Mouse (Mus musculus) stomach, postnatal 0 days (tissue): Measurements from ENCODE around the gene Mn1. TPM values are rescaled to one million over a fixed set of nuclear protein-coding genes. Genes with fewer than 3 reads are reported as not detected.

Experiments used
- ATAC-seq: fragments of 200-750 bp; cut with Nextera tagmentation; 2 replicates; pipeline ENCODE4 v1.8.0; 2017; ENCODE audit not compliant: low FRiP score, low TSS enrichment
- DNase-seq: peaks from one replicate; pipeline ENCODE4 v3.0.0-alpha.2; 2016; ENCODE audit warnings: low spot score
- H3K27ac ChIP-seq: fragments of 300-500 bp; sonication (generic); replicated peaks from 2 replicates; pipeline ENCODE4 v1.5.1; 2014; ENCODE audit warnings: mild to moderate bottlenecking, control low read depth
- H3K27me3 ChIP-seq: fragments of 300-500 bp; sonication (generic); 2 replicates; pipeline ENCODE4 v1.6.1; 2014; ENCODE audit warnings: low read length; ENCODE audit not compliant: control insufficient read depth, insufficient read depth
- H3K36me3 ChIP-seq: fragments of 300-500 bp; sonication (generic); 2 replicates; pipeline ENCODE4 v1.6.1; 2014; ENCODE audit warnings: low read length, mixed read lengths; ENCODE audit not compliant: control insufficient read depth, insufficient read depth
- H3K4me1 ChIP-seq: fragments of 300-500 bp; sonication (generic); replicated peaks from 2 replicates; pipeline ENCODE4 v1.6.1; 2014; ENCODE audit warnings: antibody characterized with exemption; ENCODE audit not compliant: control insufficient read depth, insufficient read depth
- H3K4me2 ChIP-seq: fragments of 300-500 bp; sonication (generic); replicated peaks from 2 replicates; pipeline ENCODE4 v1.6.1; 2014; ENCODE audit warnings: low read depth, mild to moderate bottlenecking, control low read depth, moderate library complexity
- H3K4me3 ChIP-seq: fragments of 300-500 bp; sonication (generic); 2 replicates; pipeline ENCODE4 v1.5.1; 2014; ENCODE audit warnings: low read depth, low read length, control low read depth
- H3K9ac ChIP-seq: fragments of 300-500 bp; sonication (generic); 2 replicates; pipeline ENCODE4 v1.6.1; 2014; ENCODE audit warnings: mild to moderate bottlenecking, low read length, control low read depth, mixed read lengths
- H3K9me3 ChIP-seq: fragments of 300-500 bp; sonication (generic); 2 replicates; pipeline ENCODE4 v1.6.1; 2016; ENCODE audit warnings: low read length; ENCODE audit not compliant: control insufficient read depth
- CTCF ChIP-seq: IDR thresholded peaks from 2 replicates; pipeline ENCODE4 v1.5.1; 2016; ENCODE audit warnings: antibody characterized with exemption, low read depth, mild to moderate bottlenecking, moderate library complexity
- EP300 ChIP-seq: optimal IDR thresholded peaks from 2 replicates; pipeline ENCODE3; 2016; ENCODE audit warnings: antibody characterized with exemption
- WGBS: fragments of 180-500 bp; shearing (Covaris S2); extraction: QIAGEN DNeasy Blood & Tissue Kit; methylation state at CpG from one replicate; pipeline ENCODE4 v1.1.7; 2014; 5-methylcytosine and 5-hydroxymethylcytosine counted together
- polyA plus RNA-seq: library from polyadenylated mRNA; unstranded; fragments of >200 nt; fragmentation: Nextera tagmentation; extraction: Ambion mirVana; gene quantifications from 2 replicates; pipeline ENCODE4 v1.2.1, GENCODE M21; 2015

Mn1 gene
- polyA plus RNA-seq, 1 experiment from 2014 or later: 5.6 TPM

DNA sequence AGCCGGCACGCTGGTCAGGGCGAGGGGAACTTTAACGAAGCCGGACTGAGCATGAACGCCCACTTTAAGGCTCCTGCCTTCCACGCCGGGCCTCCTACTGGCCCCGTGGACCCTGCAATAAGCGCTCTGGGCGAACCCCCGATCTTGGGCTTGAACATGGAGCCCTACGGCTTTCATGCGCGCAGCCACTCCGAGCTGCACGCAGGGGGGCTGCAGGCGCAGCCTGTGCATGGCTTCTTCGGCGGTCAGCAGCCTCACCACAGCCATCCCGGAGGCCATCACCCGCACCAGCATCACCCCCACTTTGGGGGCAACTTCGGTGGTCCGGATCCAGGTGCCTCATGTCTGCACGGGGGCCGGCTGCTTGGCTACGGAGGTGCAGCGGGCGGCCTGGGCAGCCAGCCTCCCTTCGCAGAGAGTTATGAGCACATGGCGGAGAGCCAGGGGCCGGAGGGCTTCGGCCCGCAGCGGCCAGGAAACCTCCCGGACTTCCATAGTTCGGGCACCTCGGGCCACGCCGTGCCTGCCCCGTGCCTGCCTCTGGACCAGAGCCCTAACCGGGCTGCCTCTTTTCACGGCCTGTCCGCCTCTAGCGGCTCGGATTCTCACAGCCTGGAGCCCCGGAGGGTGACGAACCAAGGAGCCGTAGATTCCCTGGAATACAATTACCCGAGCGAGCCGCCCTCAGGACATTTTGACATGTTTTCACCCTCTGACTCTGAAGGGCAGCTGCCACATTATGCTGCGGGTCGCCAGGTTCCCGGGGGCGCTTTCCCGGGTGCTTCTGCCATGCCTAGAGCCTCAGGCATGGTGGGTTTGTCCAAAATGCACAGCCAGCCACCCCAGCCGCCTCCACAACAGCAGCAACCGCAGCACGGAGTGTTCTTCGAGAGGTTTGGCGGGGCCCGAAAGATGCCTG, 1.3 kb downstream of the Mn1 start:
- Histone ChIP-seq H3K4me3 (peak overlapping the region; percentile 80), H3K9ac (peak overlapping the region; percentile 82), H3K36me3 (no peaks in the 10 kb centered on the region), H3K4me2 (peak overlapping the region; percentile 94), H3K4me1 (peaks cover 11% of the 10 kb centered on the region), H3K27me3 (peaks cover 7% of the 10 kb centered on the region; the same call in 1 of the 2 replicates), H3K9me3 (no peaks in the 10 kb centered on the region), H3K27ac (0 out of 2 replicates have a peak overlapping the region, but pooled peaks have one; percentile 13)
- ATAC-seq (no peak), DNase-seq (no peak)
- TF ChIP-seq CTCF: no peak
- TF ChIP-seq EP300: no peak
- 9% methylated on average over 56 of the region's 63 CpGs for WGBS

DNA sequence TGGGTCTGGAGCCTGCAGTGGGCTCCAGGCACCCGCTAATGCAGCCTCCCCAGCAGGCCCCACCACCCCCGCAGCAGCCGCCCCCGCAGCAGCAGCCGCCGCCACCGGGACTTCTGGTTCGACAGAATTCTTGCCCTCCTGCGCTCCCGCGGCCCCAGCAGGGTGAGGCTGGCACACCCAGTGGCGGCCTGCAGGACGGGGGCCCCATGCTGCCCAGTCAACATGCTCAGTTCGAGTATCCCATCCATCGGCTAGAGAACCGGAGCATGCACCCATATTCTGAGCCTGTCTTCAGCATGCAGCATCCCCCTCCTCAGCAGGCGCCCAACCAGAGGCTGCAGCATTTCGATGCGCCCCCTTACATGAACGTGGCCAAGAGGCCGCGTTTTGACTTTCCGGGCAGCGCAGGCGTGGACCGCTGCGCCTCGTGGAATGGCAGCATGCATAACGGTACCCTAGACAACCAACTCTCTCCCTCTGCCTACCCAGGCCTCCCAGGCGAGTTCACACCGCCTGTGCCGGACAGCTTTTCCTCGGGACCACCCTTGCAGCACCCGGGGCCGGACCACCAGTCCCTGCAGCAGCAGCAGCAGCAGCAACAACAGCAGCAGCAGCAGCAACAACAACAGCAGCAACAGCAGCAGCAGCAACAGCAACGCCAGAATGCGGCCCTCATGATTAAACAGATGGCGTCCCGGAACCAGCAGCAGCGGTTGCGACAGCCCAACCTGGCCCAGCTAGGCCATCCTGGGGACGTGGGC, 2.1 kb downstream of the Mn1 start:
- peaks cover 7% of the 10 kb centered on the region; the same call in 1 of the 2 replicates for H3K27me3 ChIP-seq
- WGBS: 18% methylated on average over 42 of the region's 42 CpGs
- no peak for DNase-seq

DNA sequence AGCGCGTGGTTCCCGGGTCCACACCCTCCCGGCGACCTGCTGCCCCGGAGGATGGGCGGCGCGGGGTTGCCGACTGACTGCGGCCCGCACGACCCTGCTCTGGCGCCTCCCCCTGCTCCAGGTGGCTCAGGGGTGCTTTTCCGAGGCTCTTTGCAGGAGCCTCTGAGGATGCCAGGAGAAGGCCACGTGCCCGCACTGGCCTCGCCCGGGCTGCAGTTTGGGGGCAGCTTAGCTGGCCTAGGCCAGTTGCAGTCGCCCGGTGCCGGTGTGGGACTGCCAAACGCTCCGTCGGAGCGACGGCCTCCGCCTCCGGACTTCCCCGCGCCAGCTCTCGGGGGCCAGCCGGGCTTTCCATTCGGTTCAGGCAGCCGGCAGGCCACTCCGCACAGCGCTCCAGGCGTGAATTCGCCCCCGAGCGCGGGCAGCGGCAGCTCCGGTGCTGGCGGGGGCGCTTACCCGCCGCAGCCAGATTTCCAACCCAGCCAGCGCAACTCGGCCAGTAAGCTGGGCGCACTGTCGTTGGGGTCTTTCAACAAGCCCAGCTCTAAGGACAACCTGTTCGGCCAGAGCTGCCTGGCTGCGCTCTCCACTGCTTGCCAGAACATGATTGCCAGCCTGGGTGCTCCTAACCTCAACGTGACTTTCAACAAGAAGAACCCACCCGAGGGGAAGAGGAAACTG, 3.0 kb downstream of the Mn1 start:
- Histone ChIP-seq H3K4me3 (peak overlapping the region; percentile 80), H3K27ac (no peak overlapping the region), H3K4me2 (peak overlapping the region; percentile 94), H3K27me3 (peaks cover 7% of the 10 kb centered on the region; the same call in 1 of the 2 replicates), H3K4me1 (peaks cover 11% of the 10 kb centered on the region), H3K9ac (peak overlapping the region; percentile 56), H3K9me3 (no peaks in the 10 kb centered on the region), H3K36me3 (no peaks in the 10 kb centered on the region)
- WGBS: 13% methylated on average over 51 of the region's 56 CpGs
- TF ChIP-seq CTCF: no peak
- TF ChIP-seq EP300: no peak
- no peak for DNase-seq
- ATAC-seq: no peak

More for the DNA sequence above, 2.1 kb downstream of the Mn1 start:
- H3K4me2 ChIP-seq: peak overlapping the region; percentile 94
- no peak overlapping the region for H3K27ac ChIP-seq
- no peaks in the 10 kb centered on the region for H3K9me3 ChIP-seq
- peaks cover 11% of the 10 kb centered on the region for H3K4me1 ChIP-seq
- ATAC-seq: no peak
- no peak for TF ChIP-seq CTCF
- no peaks in the 10 kb centered on the region for H3K36me3 ChIP-seq
- peak overlapping the region; percentile 82 for H3K9ac ChIP-seq
- H3K4me3 ChIP-seq: peak overlapping the region; percentile 80

DNA sequence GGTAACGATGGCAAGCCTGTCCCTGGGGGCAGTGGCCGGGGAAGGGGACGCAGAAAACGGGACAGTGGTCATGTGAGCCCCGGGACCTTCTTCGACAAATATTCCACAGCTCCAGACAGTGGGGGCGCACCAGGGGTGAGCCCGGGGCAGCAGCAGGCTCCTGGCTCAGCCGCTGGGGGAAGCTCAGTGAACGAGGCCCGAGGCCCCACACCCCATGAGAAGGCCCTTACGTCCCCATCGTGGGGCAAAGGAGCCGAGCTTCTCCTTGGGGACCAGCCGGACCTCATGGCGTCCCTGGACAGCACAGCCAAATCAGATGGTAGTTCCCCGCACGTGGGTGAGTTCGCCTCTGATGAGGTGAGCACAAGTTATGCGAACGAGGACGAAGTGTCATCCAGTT, 3.7 kb downstream of the Mn1 start:
- peaks cover 7% of the 10 kb centered on the region; the same call in 1 of the 2 replicates for H3K27me3 ChIP-seq
- DNase-seq (no peak), ATAC-seq (no peak)
- TF ChIP-seq EP300 (no peak), CTCF (no peak)
- no peaks in the 10 kb centered on the region for H3K9me3 ChIP-seq
- peak overlapping the region; percentile 80 for H3K4me3 ChIP-seq
- peaks cover 11% of the 10 kb centered on the region for H3K4me1 ChIP-seq
- WGBS: 71% methylated on average over 22 of the region's 22 CpGs
- H3K27ac ChIP-seq: no peak overlapping the region
- peak overlapping the region; percentile 94 for H3K4me2 ChIP-seq
- H3K9ac ChIP-seq: peak overlapping the region; percentile 56; the same call in 1 of the 2 replicates
- H3K36me3 ChIP-seq: no peaks in the 10 kb centered on the region

DNA sequence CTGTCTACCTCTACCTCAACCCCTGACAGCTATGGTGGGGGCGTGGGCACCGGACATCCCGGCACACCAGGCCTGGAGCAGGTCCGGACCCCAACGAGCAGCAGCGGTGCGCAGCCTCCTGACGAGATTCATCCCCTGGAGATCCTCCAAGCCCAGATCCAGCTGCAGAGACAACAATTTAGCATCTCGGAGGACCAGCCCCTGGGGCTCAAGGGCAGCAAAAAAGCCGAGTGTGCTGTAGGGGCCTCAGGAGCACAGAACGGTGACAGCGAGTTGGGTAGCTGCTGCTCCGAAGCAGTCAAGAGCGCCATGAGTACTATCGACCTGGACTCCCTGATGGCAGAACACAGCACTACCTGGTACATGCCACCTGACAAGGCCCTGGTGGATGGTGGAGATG, 4.3 kb downstream of the Mn1 start:
- TF ChIP-seq CTCF (no peak), EP300 (no peak)
- Histone ChIP-seq H3K4me1 (peaks cover 12% of the 10 kb centered on the region), H3K27me3 (peaks cover 7% of the 10 kb centered on the region; the same call in 1 of the 2 replicates), H3K27ac (no peak overlapping the region), H3K4me3 (peak overlapping the region; percentile 80), H3K9me3 (no peaks in the 10 kb centered on the region), H3K9ac (0 out of 2 replicates have a peak overlapping the region, but pooled peaks have one; percentile 31), H3K4me2 (peak overlapping the region; percentile 94), H3K36me3 (no peaks in the 10 kb centered on the region)
- WGBS: 78% methylated on average over 15 of the region's 15 CpGs
- DNase-seq: no peak
- ATAC-seq: no peak
